Mouse (Mus musculus): ENCODE results near the gene Sidt2. TPM values are rescaled to one million over a fixed set of nuclear protein-coding genes. Genes with fewer than 3 reads are reported as not detected.
A peak's percentile ranks its signal among the peaks of the same experiment; 100 is the strongest.

The Sidt2 gene
- polyA plus RNA-seq (2014; fragmentation: Nextera tagmentation; extraction: Ambion mirVana) = 36.5 and 43.9 TPM in 2 replicates

- under 1% methylated on average over 46 of the region's 48 CpGs for WGBS
- Histone ChIP-seq H3K27ac (replicated peaks in 1 of 2; ENCODE audit: control insufficient read depth in 1 of 2, insufficient read depth in 1 of 2, low read depth in 2 of 2, low read length in 2 of 2) (peak within 1 kb of the TSS; percentile 88 to 89), H3K4me1 (ENCODE audit: control insufficient read depth in 2 of 2, insufficient read depth in 2 of 2, low read length in 2 of 2) (peaks cover 12 to 16% of the 10 kb centered on the region in 2 experiments), H3K4me2 (ENCODE audit: low read length) (peak within 1 kb of the TSS; percentile 85), H3K9ac (ENCODE audit: low read length) (peak within 1 kb of the TSS; percentile 88), H3K36me3 (ENCODE audit: control insufficient read depth, insufficient read depth, low read length) (peaks cover 27% of the 10 kb centered on the region), H3K4me3 (ENCODE audit: control insufficient read depth in 1 of 2, insufficient read depth in 1 of 2, low read depth in 1 of 2, low read length in 2 of 2) (peak within 1 kb of the TSS; percentile 66 to 79), H3K27me3 (ENCODE audit: control insufficient read depth, insufficient read depth, low read length) (no peaks in the 10 kb centered on the region), H3K9me3 (ENCODE audit: control insufficient read depth, low read length) (no peaks in the 10 kb centered on the region)
- ATAC-seq (ENCODE audit: insufficient number of reproducible peaks, insufficient read depth, low FRiP score, low read depth) = peak; percentile 88
These were observed at the start of gene Sidt2 for GRCm38 (mm10) chr9:45955107-45955963. TSS of gene Sidt2 (minus strand) at chr9:45955258.

GRCm38 (mm10) chr9:46004529-46004928 lies 49.5 kb upstream of the Sidt2 start:
- no peak overlapping the region for H3K4me3 ChIP-seq (ENCODE audit: control insufficient read depth in 1 of 2, insufficient read depth in 1 of 2, low read depth in 1 of 2, low read length in 2 of 2)
- H3K27ac ChIP-seq (replicated peaks in 1 of 2; ENCODE audit: control insufficient read depth in 1 of 2, insufficient read depth in 1 of 2, low read depth in 2 of 2, low read length in 2 of 2) = no peak overlapping the region
- no peaks in the 10 kb centered on the region for H3K36me3 ChIP-seq (ENCODE audit: control insufficient read depth, insufficient read depth, low read length)
- ATAC-seq (ENCODE audit: insufficient number of reproducible peaks, insufficient read depth, low FRiP score, low read depth) = no peak
- no peaks in the 10 kb centered on the region for H3K4me1 ChIP-seq (ENCODE audit: control insufficient read depth in 2 of 2, insufficient read depth in 2 of 2, low read length in 2 of 2)
- 58% methylated on average over 3 of the region's 3 CpGs for WGBS
- H3K4me2 ChIP-seq (ENCODE audit: low read length) = no peak overlapping the region
- H3K9ac ChIP-seq (ENCODE audit: low read length) = no peak overlapping the region
- H3K27me3 ChIP-seq (ENCODE audit: control insufficient read depth, insufficient read depth, low read length) = no peaks in the 10 kb centered on the region
- no peaks in the 10 kb centered on the region for H3K9me3 ChIP-seq (ENCODE audit: control insufficient read depth, low read length)

- ATAC-seq (ENCODE audit: insufficient number of reproducible peaks, insufficient read depth, low FRiP score, low read depth) = no peak
- Histone ChIP-seq H3K27ac (replicated peaks in 1 of 2; ENCODE audit: control insufficient read depth in 1 of 2, insufficient read depth in 1 of 2, low read depth in 2 of 2, low read length in 2 of 2) (no peak overlapping the region), H3K27me3 (ENCODE audit: control insufficient read depth, insufficient read depth, low read length) (no peaks in the 10 kb centered on the region), H3K4me2 (ENCODE audit: low read length) (no peak overlapping the region), H3K36me3 (ENCODE audit: control insufficient read depth, insufficient read depth, low read length) (no peaks in the 10 kb centered on the region), H3K9ac (ENCODE audit: low read length) (no peak overlapping the region), H3K4me1 (ENCODE audit: control insufficient read depth in 2 of 2, insufficient read depth in 2 of 2, low read length in 2 of 2) (no peaks in the 10 kb centered on the region), H3K9me3 (ENCODE audit: control insufficient read depth, low read length) (no peaks in the 10 kb centered on the region), H3K4me3 (ENCODE audit: control insufficient read depth in 1 of 2, insufficient read depth in 1 of 2, low read depth in 1 of 2, low read length in 2 of 2) (no peak overlapping the region)
- 7% methylated on average over 7 of the region's 7 CpGs for WGBS
These were observed 48.7 kb upstream of the Sidt2 start for GRCm38 (mm10) chr9:46003729-46004128.

DNA sequence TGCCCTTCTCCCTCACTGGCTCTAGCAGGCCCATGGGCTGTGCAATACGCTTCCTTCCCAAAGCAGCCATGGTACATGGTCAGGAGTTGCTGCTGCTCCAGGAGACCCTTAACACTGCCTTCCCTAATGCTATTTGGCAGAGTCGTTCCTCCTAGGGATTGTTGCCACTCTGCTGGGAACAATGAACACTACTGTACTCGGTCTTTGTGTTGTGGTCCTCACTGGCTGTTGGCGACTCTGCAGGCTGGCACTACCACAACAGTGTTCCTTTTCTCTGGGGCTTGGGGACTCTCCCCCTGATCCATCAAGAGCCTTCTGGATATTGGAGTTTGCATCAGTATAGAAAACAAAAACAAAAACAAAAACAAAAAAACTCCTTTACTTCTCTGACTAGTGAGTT lies 44.0 kb upstream of the Sidt2 start:
- no peaks in the 10 kb centered on the region for H3K4me1 ChIP-seq (ENCODE audit: control insufficient read depth in 2 of 2, insufficient read depth in 2 of 2, low read length in 2 of 2)
- H3K27ac ChIP-seq (replicated peaks in 1 of 2; ENCODE audit: control insufficient read depth in 1 of 2, insufficient read depth in 1 of 2, low read depth in 2 of 2, low read length in 2 of 2) = no peak overlapping the region
- H3K36me3 ChIP-seq (ENCODE audit: control insufficient read depth, insufficient read depth, low read length) = no peaks in the 10 kb centered on the region
- H3K27me3 ChIP-seq (ENCODE audit: control insufficient read depth, insufficient read depth, low read length) = no peaks in the 10 kb centered on the region
- no peak overlapping the region for H3K9ac ChIP-seq (ENCODE audit: low read length)
- WGBS = 66% methylated on average over 4 of the region's 4 CpGs
- H3K4me2 ChIP-seq (ENCODE audit: low read length) = no peak overlapping the region
- H3K4me3 ChIP-seq (ENCODE audit: control insufficient read depth in 1 of 2, insufficient read depth in 1 of 2, low read depth in 1 of 2, low read length in 2 of 2) = no peak overlapping the region
- no peak for ATAC-seq (ENCODE audit: insufficient number of reproducible peaks, insufficient read depth, low FRiP score, low read depth)
- H3K9me3 ChIP-seq (ENCODE audit: control insufficient read depth, low read length) = no peaks in the 10 kb centered on the region

DNA sequence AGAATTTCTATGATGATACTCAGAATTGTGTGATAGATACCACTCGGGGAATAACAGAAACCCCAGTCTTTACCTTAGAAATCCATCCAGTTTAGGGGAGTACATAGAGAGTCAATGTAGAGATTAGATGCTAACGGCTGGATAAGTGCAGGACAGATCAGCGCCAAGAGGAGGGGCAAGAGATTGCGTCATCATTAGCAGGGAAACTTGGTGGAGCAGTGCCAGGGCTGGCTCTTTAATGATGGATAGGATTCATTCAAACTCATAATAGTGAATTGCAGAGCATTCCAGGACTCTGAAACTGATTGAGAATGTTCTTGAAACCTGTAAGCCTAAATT lies 30.1 kb upstream of the Sidt2 start:
- Histone ChIP-seq H3K36me3 (ENCODE audit: control insufficient read depth, insufficient read depth, low read length) (0 out of 2 replicates have a peak, but pooled peaks cover 3% of the 10 kb centered on the region), H3K27ac (replicated peaks in 1 of 2; ENCODE audit: control insufficient read depth in 1 of 2, insufficient read depth in 1 of 2, low read depth in 2 of 2, low read length in 2 of 2) (peak overlapping the region; percentile 89 to 95), H3K4me2 (ENCODE audit: low read length) (peak overlapping the region; percentile 80), H3K4me3 (ENCODE audit: control insufficient read depth in 1 of 2, insufficient read depth in 1 of 2, low read depth in 1 of 2, low read length in 2 of 2) (peak overlapping the region; percentile 63 to 92), H3K9me3 (ENCODE audit: control insufficient read depth, low read length) (no peaks in the 10 kb centered on the region), H3K9ac (ENCODE audit: low read length) (peak overlapping the region; percentile 96), H3K27me3 (ENCODE audit: control insufficient read depth, insufficient read depth, low read length) (no peaks in the 10 kb centered on the region), H3K4me1 (ENCODE audit: control insufficient read depth in 2 of 2, insufficient read depth in 2 of 2, low read length in 2 of 2) (peaks cover 9 to 20% of the 10 kb centered on the region in 2 experiments)
- ATAC-seq (ENCODE audit: insufficient number of reproducible peaks, insufficient read depth, low FRiP score, low read depth) = peak; percentile 67
- WGBS = 3% methylated on average over 4 of the region's 4 CpGs

DNA sequence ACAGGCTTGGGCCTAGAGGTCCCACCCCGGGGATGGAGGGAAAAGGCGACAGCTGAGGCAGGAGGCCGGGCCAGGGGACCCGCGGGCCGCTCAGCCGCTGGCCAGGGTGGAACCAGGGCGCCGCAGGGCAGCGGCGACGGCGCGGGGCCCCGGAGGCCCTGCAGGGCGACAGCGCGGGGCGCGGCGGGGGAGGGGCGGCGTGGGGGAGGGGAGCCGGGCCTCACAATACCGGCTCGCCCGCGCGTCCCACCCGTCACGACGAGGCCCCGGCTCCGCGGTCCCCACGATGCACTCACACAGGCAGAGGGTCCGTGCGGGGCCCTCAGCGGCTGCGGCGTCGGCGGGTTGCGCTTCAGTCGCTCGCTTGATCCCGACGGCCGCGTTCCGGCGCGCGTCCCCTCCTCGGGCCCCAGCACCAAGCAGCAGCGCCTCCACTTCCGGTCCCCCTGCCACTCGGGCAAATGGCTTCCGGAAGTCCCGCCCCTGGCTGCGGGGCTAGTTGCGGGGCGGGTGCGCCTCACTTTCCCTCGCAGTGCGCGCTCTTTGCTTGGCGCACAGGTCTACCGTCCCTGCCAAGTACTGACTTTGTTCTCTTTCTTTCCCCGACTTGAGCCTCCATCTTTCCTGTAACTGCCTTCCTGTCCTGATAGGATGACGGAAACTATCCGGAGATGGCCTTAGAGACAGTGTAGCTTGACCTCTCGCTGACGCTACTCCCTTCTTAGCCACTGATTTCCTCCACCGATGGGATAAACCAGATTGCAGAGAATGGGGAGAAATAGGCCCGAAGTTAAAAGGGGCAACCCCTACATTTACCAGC lies 29.6 kb upstream of the Sidt2 start:
- Histone ChIP-seq H3K4me2 (ENCODE audit: low read length) (peak overlapping the region; percentile 80), H3K36me3 (ENCODE audit: control insufficient read depth, insufficient read depth, low read length) (0 out of 2 replicates have a peak, but pooled peaks cover 3% of the 10 kb centered on the region), H3K27me3 (ENCODE audit: control insufficient read depth, insufficient read depth, low read length) (no peaks in the 10 kb centered on the region), H3K27ac (replicated peaks in 1 of 2; ENCODE audit: control insufficient read depth in 1 of 2, insufficient read depth in 1 of 2, low read depth in 2 of 2, low read length in 2 of 2) (peak overlapping the region; percentile 89 to 95), H3K9ac (ENCODE audit: low read length) (peak overlapping the region; percentile 96), H3K4me1 (ENCODE audit: control insufficient read depth in 2 of 2, insufficient read depth in 2 of 2, low read length in 2 of 2) (peaks cover 9 to 20% of the 10 kb centered on the region in 2 experiments), H3K4me3 (ENCODE audit: control insufficient read depth in 1 of 2, insufficient read depth in 1 of 2, low read depth in 1 of 2, low read length in 2 of 2) (peak overlapping the region; percentile 63 to 92), H3K9me3 (ENCODE audit: control insufficient read depth, low read length) (no peaks in the 10 kb centered on the region)
- WGBS = under 1% methylated on average over 53 of the region's 76 CpGs
- peak; percentile 84 for ATAC-seq (ENCODE audit: insufficient number of reproducible peaks, insufficient read depth, low FRiP score, low read depth)

DNA sequence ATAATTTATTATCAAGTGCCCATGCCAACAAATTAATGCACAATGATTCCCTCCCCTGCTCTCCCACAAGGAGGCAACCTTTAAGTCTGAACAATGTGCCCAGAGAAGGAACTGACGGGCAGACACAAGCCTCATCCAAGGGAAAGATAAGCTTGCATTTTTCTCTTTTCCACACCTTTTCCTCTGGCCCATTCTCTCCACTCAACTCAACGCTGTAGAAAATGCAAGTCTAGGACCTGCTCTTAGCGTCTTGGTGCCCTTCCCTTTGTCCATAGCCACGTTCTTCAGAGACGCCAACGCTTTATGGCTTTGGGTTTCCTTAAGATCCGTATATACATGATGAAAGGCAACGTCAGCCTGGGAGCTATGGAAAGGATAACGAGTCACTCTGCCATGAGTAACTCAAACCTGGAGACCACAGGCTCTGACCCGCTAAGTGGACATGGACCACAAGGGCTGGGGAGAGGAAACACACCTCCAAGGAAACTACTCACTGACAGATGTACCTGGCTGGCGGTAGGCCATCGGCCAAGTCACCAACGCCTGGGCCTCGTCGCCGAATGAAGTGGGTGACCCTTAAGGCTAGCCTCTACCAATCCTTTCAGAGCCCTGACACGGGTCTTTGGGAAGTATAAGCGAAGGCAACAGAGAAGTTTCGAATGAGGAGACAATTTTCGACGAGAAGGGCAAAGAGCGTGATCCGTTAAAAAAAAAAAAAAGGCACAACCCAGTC lies 28.8 kb upstream of the Sidt2 start:
- Histone ChIP-seq H3K4me1 (ENCODE audit: control insufficient read depth in 2 of 2, insufficient read depth in 2 of 2, low read length in 2 of 2) (peaks cover 9 to 20% of the 10 kb centered on the region in 2 experiments), H3K27me3 (ENCODE audit: control insufficient read depth, insufficient read depth, low read length) (no peaks in the 10 kb centered on the region), H3K27ac (replicated peaks in 1 of 2; ENCODE audit: control insufficient read depth in 1 of 2, insufficient read depth in 1 of 2, low read depth in 2 of 2, low read length in 2 of 2) (peak overlapping the region; percentile 89 to 95), H3K4me3 (ENCODE audit: control insufficient read depth in 1 of 2, insufficient read depth in 1 of 2, low read depth in 1 of 2, low read length in 2 of 2) (peak overlapping the region; percentile 63 to 92), H3K36me3 (ENCODE audit: control insufficient read depth, insufficient read depth, low read length) (peaks cover 6% of the 10 kb centered on the region; the same call in 1 of the 2 replicates), H3K9me3 (ENCODE audit: control insufficient read depth, low read length) (no peaks in the 10 kb centered on the region), H3K9ac (ENCODE audit: low read length) (peak overlapping the region; percentile 96), H3K4me2 (ENCODE audit: low read length) (peak overlapping the region; percentile 80)
- 1% methylated on average over 23 of the region's 23 CpGs for WGBS
- no peak for ATAC-seq (ENCODE audit: insufficient number of reproducible peaks, insufficient read depth, low FRiP score, low read depth)
